Mouse (Mus musculus) midbrain, embryonic 16.5 days (tissue): ENCODE measurements at regions not wholly inside any gene's neighbourhood (a gene's known extent, or its start where the extent isn't known, plus 50 kb on each side); places are given as distances from the start of the nearest gene placed in this dataset.
A peak's percentile ranks its signal among the peaks of the same experiment; 100 is the strongest.

Experiments
- ATAC-seq: fragments of 200-750 bp; cut with Nextera tagmentation; 2 replicates; pipeline ENCODE4 v1.8.0; 2017; ENCODE audit warnings: moderate TSS enrichment
- H3K27ac ChIP-seq: fragments of 300-500 bp; sonication (generic); 2 replicates; pipeline ENCODE4 v1.5.1; 2014; ENCODE audit warnings: mild to moderate bottlenecking, low read length, mixed read lengths
- H3K27me3 ChIP-seq: fragments of 300-500 bp; sonication (generic); 2 replicates; pipeline ENCODE4 v1.6.1; 2014; ENCODE audit warnings: low read depth, low read length, mixed read lengths; ENCODE audit not compliant: control insufficient read depth, insufficient read depth
- H3K36me3 ChIP-seq: fragments of 300-500 bp; sonication (generic); 2 replicates; pipeline ENCODE4 v1.6.1; 2014; ENCODE audit warnings: mild to moderate bottlenecking, low read length, moderate library complexity, mixed read lengths; ENCODE audit not compliant: control insufficient read depth, insufficient read depth
- H3K4me1 ChIP-seq: fragments of 300-500 bp; sonication (generic); 2 replicates; pipeline ENCODE4 v1.6.1; 2014; ENCODE audit warnings: mild to moderate bottlenecking, low read length, mixed read lengths; ENCODE audit not compliant: control insufficient read depth, insufficient read depth
- H3K4me2 ChIP-seq: fragments of 300-500 bp; sonication (generic); 2 replicates; pipeline ENCODE4 v1.6.1; 2014; ENCODE audit warnings: mild to moderate bottlenecking, low read length, mixed read lengths
- H3K4me3 ChIP-seq: fragments of 300-500 bp; sonication (generic); 2 replicates; pipeline ENCODE4 v1.5.1; 2014; ENCODE audit warnings: low read depth, mild to moderate bottlenecking, low read length, moderate library complexity, mixed read lengths
- H3K9ac ChIP-seq: fragments of 300-500 bp; sonication (generic); 2 replicates; pipeline ENCODE4 v1.6.1; 2014; ENCODE audit warnings: low read depth, low read length, mixed read lengths
- H3K9me3 ChIP-seq: fragments of 300-500 bp; sonication (generic); replicated peaks from 2 replicates; pipeline ENCODE4 v1.6.1; 2014; ENCODE audit warnings: mild to moderate bottlenecking, low read length, mixed read lengths; ENCODE audit not compliant: control insufficient read depth, poor library complexity, severe bottlenecking
- WGBS: fragments of 180-500 bp; shearing (Covaris S2); extraction: QIAGEN DNeasy Blood & Tissue Kit; methylation state at CpG from one replicate; pipeline ENCODE4 v1.1.7; 2014; 5-methylcytosine and 5-hydroxymethylcytosine counted together

GRCm38 (mm10) chr17:63757896-63758695 is 104.8 kb upstream of the Fer start:
- ATAC-seq = peak; percentile 76
- no peak overlapping the region for H3K4me3 ChIP-seq
- WGBS = 59% methylated on average over 13 of the region's 13 CpGs
- H3K4me1 ChIP-seq = peaks cover 3% of the 10 kb centered on the region; the same call in 1 of the 2 replicates
- H3K27me3 ChIP-seq = no peaks in the 10 kb centered on the region
- 0 out of 2 replicates have a peak overlapping the region, but pooled peaks have one; percentile 31 for H3K27ac ChIP-seq
- no peaks in the 10 kb centered on the region for H3K36me3 ChIP-seq
- H3K9me3 ChIP-seq = peaks cover 3% of the 10 kb centered on the region
- H3K4me2 ChIP-seq = no peak overlapping the region
- H3K9ac ChIP-seq = no peak overlapping the region

GRCm38 (mm10) chr17:63758817-63759404 is 104.0 kb upstream of the Fer start:
- peak; percentile 42; the same call in 1 of the 2 replicates for ATAC-seq
- WGBS = 48% methylated on average over 7 of the region's 7 CpGs
- no peak overlapping the region for H3K4me3 ChIP-seq
- peaks cover 3% of the 10 kb centered on the region; the same call in 1 of the 2 replicates for H3K4me1 ChIP-seq
- no peaks in the 10 kb centered on the region for H3K36me3 ChIP-seq
- H3K27ac ChIP-seq = peak overlapping the region; percentile 31
- no peak overlapping the region for H3K4me2 ChIP-seq
- H3K9ac ChIP-seq = no peak overlapping the region
- H3K27me3 ChIP-seq = no peaks in the 10 kb centered on the region
- peaks cover 3% of the 10 kb centered on the region for H3K9me3 ChIP-seq

GRCm38 (mm10) chr17:63761058-63761457 is 101.8 kb upstream of the Fer start:
- WGBS = 91% methylated on average over 5 of the region's 5 CpGs
- H3K4me3 ChIP-seq = no peak overlapping the region
- H3K36me3 ChIP-seq = no peaks in the 10 kb centered on the region
- no peak for ATAC-seq
- H3K9me3 ChIP-seq = peaks cover 3% of the 10 kb centered on the region
- peaks cover 3% of the 10 kb centered on the region; the same call in 1 of the 2 replicates for H3K4me1 ChIP-seq
- H3K27me3 ChIP-seq = no peaks in the 10 kb centered on the region
- no peak overlapping the region for H3K4me2 ChIP-seq
- no peak overlapping the region for H3K27ac ChIP-seq
- H3K9ac ChIP-seq = no peak overlapping the region

- Histone ChIP-seq H3K9ac (no peak overlapping the region), H3K27ac (no peak overlapping the region), H3K36me3 (no peaks in the 10 kb centered on the region; the same call in 1 of the 2 replicates), H3K4me2 (no peak overlapping the region), H3K4me1 (no peaks in the 10 kb centered on the region), H3K4me3 (no peak overlapping the region), H3K27me3 (no peaks in the 10 kb centered on the region), H3K9me3 (0 out of 2 replicates have a peak, but pooled peaks cover 2% of the 10 kb centered on the region)
- 94% methylated on average over 6 of the region's 6 CpGs for WGBS
- ATAC-seq = no peak
These were observed 91.8 kb upstream of the Fer start for GRCm38 (mm10) chr17:63771111-63771510.

- no peak for ATAC-seq
- no peaks in the 10 kb centered on the region for H3K36me3 ChIP-seq
- no peaks in the 10 kb centered on the region for H3K4me1 ChIP-seq
- 63% methylated on average over 19 of the region's 19 CpGs for whole genome bisulfite sequencing
- H3K27me3 ChIP-seq = no peaks in the 10 kb centered on the region
- H3K9me3 ChIP-seq = no peaks in the 10 kb centered on the region
- no peak overlapping the region for H3K9ac ChIP-seq
- no peak overlapping the region for H3K4me3 ChIP-seq
- H3K27ac ChIP-seq = no peak overlapping the region
- H3K4me2 ChIP-seq = no peak overlapping the region
These were observed 78.3 kb upstream of the Fer start for GRCm38 (mm10) chr17:63784381-63785116.

GRCm38 (mm10) chr17:63786444-63786843 is 76.4 kb upstream of the Fer start:
- no peak for ATAC-seq
- Histone ChIP-seq H3K4me3 (no peak overlapping the region), H3K27ac (no peak overlapping the region), H3K36me3 (no peaks in the 10 kb centered on the region), H3K4me1 (no peaks in the 10 kb centered on the region), H3K9me3 (no peaks in the 10 kb centered on the region), H3K27me3 (no peaks in the 10 kb centered on the region), H3K4me2 (no peak overlapping the region), H3K9ac (no peak overlapping the region)
- WGBS = 88% methylated on average over 11 of the region's 11 CpGs

- H3K9ac ChIP-seq = no peak overlapping the region
These were observed 68.5 kb upstream of the Fer start for GRCm38 (mm10) chr17:63794352-63794751.

GRCm38 (mm10) chr17:63798381-63798780 is 64.5 kb upstream of the Fer start:
- Histone ChIP-seq H3K27me3 (no peaks in the 10 kb centered on the region), H3K9me3 (no peaks in the 10 kb centered on the region), H3K4me3 (no peak overlapping the region), H3K4me1 (no peaks in the 10 kb centered on the region), H3K4me2 (no peak overlapping the region), H3K36me3 (no peaks in the 10 kb centered on the region), H3K27ac (no peak overlapping the region), H3K9ac (no peak overlapping the region)
- ATAC-seq = no peak
- 94% methylated on average over 6 of the region's 6 CpGs for WGBS

More at GRCm38 (mm10) chr17:63794352-63794751, 68.5 kb upstream of the Fer start:
- no peak for ATAC-seq
- Histone ChIP-seq H3K4me2 (no peak overlapping the region), H3K27ac (no peak overlapping the region), H3K4me3 (no peak overlapping the region), H3K4me1 (no peaks in the 10 kb centered on the region), H3K36me3 (no peaks in the 10 kb centered on the region), H3K9me3 (no peaks in the 10 kb centered on the region), H3K27me3 (no peaks in the 10 kb centered on the region)
- WGBS = 77% methylated on average over 6 of the region's 6 CpGs
